Mouse (Mus musculus) bone marrow, adult 2 months (tissue): Measurements from ENCODE around the gene Fam47e.

Source experiments
- CTCF ChIP-seq: fragments of 200-500 bp; IDR thresholded peaks from 2 replicates; pipeline ENCODE4 v1.5.1; 2011; ENCODE audit warnings: low read length, control low read depth; ENCODE audit not compliant: control insufficient read depth, insufficient read depth
- POLR2A ChIP-seq: fragments of 200-500 bp; IDR thresholded peaks from 2 replicates; pipeline ENCODE4 v1.6.1; 2011; ENCODE audit warnings: low read depth, mild to moderate bottlenecking, control low read depth, low read length, borderline replicate concordance; ENCODE audit not compliant: control insufficient read depth

- TF ChIP-seq CTCF (no peak), POLR2A (no peak)
Measured at GRCm38 (mm10) chr5:92595026-92595425, 40.2 kb downstream of the Fam47e start.
